Mouse (Mus musculus): Measurements from ENCODE around the gene Mael. TPM values are rescaled to one million over a fixed set of nuclear protein-coding genes. Genes with fewer than 3 reads are reported as not detected.

Mael gene
- polyA plus RNA-seq, 1 experiment from 2014 or later, result 0.22 TPM

DNA sequence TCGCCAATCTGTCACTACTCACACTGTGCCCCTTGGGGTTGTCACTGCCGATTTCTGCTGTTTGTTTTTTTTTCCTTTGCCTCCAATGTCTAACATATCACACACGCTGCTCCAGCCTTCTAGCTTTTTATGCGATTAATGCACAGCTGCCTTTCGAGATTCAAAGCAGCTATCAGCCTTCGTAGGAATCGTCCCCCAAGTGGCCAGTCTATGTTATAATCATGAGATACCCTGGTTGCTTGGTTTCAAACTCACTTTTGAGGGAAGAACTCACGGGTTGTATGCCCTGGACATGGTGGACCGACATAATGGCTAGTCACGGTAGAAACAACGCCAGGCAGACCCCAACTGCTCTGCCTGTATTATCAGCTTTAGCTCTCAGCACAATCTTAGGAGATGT lies 87.2 kb downstream of the Mael start:
- peaks cover 12% of the 10 kb centered on the region for H3K4me1 ChIP-seq
- WGBS, result 42% methylated on average over 11 of the region's 11 CpGs
- H3K9ac ChIP-seq (replicated peaks), result no peak overlapping the region
- H3K27me3 ChIP-seq (replicated peaks), result peaks cover 16% of the 10 kb centered on the region
- no peak overlapping the region for H3K4me3 ChIP-seq (replicated peaks)
- no peaks in the 10 kb centered on the region for H3K9me3 ChIP-seq (replicated peaks)
- peak overlapping the region; percentile 24 for H3K4me2 ChIP-seq
- no peak overlapping the region for H3K27ac ChIP-seq (replicated peaks)
- H3K36me3 ChIP-seq, result no peaks in the 10 kb centered on the region
- no peak for ATAC-seq (ENCODE audit: low FRiP score)

Other genes with a start within 250 kb of the Mael start
- 14.7 and 15.3 TPM in 2 replicates for gene Pou2f1, start 236.1 kb downstream of the Mael start, polyA plus RNA-seq (2015; fragmentation: Nextera tagmentation; extraction: Ambion mirVana)
- gene Dusp27, start 110.8 kb downstream of the Mael start, polyA plus RNA-seq (2015; fragmentation: Nextera tagmentation; extraction: Ambion mirVana), result 1.00 and 1.5 TPM in 2 replicates
- gene Gpa33, start 108.5 kb downstream of the Mael start, polyA plus RNA-seq (2015; fragmentation: Nextera tagmentation; extraction: Ambion mirVana), result 5.2 TPM in 1 of 2 replicates, not detected in the other
- 2.8 and 3.0 TPM in 2 replicates for gene Ildr2, start 15.4 kb upstream of the Mael start, polyA plus RNA-seq (2015; fragmentation: Nextera tagmentation; extraction: Ambion mirVana)
- 69.3 and 72.4 TPM in 2 replicates for gene Tada1, start 140.3 kb upstream of the Mael start, polyA plus RNA-seq (2015; fragmentation: Nextera tagmentation; extraction: Ambion mirVana)
- 26.3 and 27.6 TPM in 2 replicates for gene Pogk, start 171.1 kb upstream of the Mael start, polyA plus RNA-seq (2015; fragmentation: Nextera tagmentation; extraction: Ambion mirVana)

Measured in neural tube, embryonic 15.5 days (tissue).